Mouse (Mus musculus): ENCODE measurements at regions not wholly inside any gene's neighbourhood (a gene's known extent, or its start where the extent isn't known, plus 50 kb on each side); places are given as distances from the start of the nearest gene placed in this dataset.
"Not testable (repeated sequence)": the region's sequence is repeated elsewhere in the genome, so short reads cannot be mapped to it uniquely, and the experiment has no call there.

DNA sequence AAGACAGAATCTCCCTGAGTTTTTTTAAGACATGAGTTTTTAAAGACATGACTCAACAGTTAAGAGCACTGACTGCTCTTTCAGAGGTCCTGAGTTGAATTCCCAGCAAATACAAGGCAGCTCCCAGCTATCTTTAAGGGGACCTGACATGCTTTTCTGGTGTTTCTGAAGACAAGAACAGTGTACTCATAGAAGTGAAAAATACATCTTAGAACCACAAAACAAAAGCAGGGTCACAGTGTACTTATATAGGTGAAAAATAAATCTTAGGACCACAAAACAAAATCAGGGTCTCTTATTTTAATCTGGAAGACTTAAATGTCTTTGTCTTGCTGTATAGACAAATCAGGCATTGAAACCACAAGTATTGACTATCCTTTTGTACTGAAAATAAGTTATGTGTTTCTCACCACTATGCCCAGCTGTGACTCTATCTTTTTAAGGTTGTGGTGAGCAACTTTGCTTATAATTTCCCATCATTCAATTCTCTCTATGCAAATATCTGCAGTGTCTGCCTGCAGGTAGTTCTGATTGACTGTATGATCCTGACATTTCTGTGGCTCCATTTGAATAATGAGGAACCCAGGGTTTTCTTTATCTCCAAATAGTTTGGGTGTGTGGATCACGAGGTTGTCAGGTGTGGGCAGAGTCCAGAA lies 246.0 kb upstream of the Olfr161 start:
- not testable (repeated sequence) for TF ChIP-seq CTCF (conservative IDR thresholded peaks at IDR 0.05 in 1 of 2, IDR thresholded peaks at IDR 0.05 in 1 of 2; ENCODE audit: low read depth in 2 of 2, low read length in 2 of 2); SMC3 (IDR thresholded peaks at IDR 0.05; ENCODE audit: low read depth, low read length); MAX (IDR thresholded peaks at IDR 0.05; ENCODE audit: low read length); JUND (conservative IDR thresholded peaks at IDR 0.05; ENCODE audit: low read depth, low read length); IRF4 (IDR thresholded peaks at IDR 0.05; ENCODE audit: low read depth, low read length)
